In the genomic region with DNA sequence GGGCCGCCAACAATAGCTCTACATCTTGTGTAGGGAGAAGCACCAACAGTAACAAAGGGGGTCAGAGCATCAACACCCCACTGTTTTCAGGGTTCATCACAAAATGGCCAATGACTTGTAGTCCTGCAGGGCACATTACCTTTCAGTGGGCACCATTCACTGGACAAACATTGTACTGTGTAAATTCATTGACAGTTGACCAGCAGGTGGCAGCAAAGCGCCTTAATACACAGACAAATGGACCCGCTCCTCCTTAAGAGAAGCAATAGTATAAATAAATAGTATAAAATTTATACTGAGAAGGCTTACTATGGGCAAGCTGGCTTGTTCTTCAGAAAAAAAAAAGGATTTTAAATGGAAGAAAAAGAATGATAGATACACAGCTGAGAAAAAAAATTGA, we compare ENCODE assay signal across 9 mouse cellular contexts. TPM values are rescaled to one million over a fixed set of nuclear protein-coding genes. Genes with fewer than 3 reads are reported as not detected.
DNase-seq lines count a peak whose midpoint lies in the region; ATAC-seq and TF ChIP-seq lines count a peak whose summit lies in the region.
"Had no signal": no experiment of that assay in that cellular context is flagged by ENCODE, and none has a peak within 500 bp of the region (broad histone marks: within the 10 kb centered on the region; RNA-seq: fewer than 3 reads in every experiment).

No protein-coding gene starts in this region.

- no peak overlapping the region for H3K27ac ChIP-seq in forebrain, postnatal 0 days (ENCODE audit: low read depth, low read length)
- H3K27ac ChIP-seq in forebrain, embryonic 15.5 days (replicated peaks) = no peak overlapping the region
- no peak overlapping the region for H3K27ac ChIP-seq in liver, postnatal 0 days (ENCODE audit: low read depth)
- H3K27ac ChIP-seq: hindbrain, embryonic 15.5 days had no signal

- no peaks in the 10 kb centered on the region for H3K9me3 ChIP-seq in forebrain, postnatal 0 days (ENCODE audit: low read length)
- no peaks in the 10 kb centered on the region for H3K9me3 ChIP-seq in forebrain, embryonic 15.5 days
- no peaks in the 10 kb centered on the region; the same call in 1 of the 2 replicates for H3K9me3 ChIP-seq in liver, postnatal 0 days (ENCODE audit: low read length)

- TF ChIP-seq EP300 in liver, postnatal 0 days (IDR thresholded peaks at IDR 0.05; ENCODE audit: low read depth) = no peak

- ATAC-seq in forebrain, postnatal 0 days = no peak
- ATAC-seq in forebrain, embryonic 15.5 days (replicated peaks) = no peak
- ATAC-seq in granulocyte monocyte progenitor cell, adult 5-6 weeks (replicated peaks; ENCODE audit: poor library complexity, severe bottlenecking) = peak; percentile 65
- ATAC-seq in liver, postnatal 0 days = no peak

- peak; percentile 61 for TF ChIP-seq CTCF in forebrain, postnatal 0 days (IDR thresholded peaks at IDR 0.05; ENCODE audit: low read depth)
- TF ChIP-seq CTCF in liver, postnatal 0 days (IDR thresholded peaks at IDR 0.05; ENCODE audit: low read depth) = peak; percentile 77

- no peak overlapping the region for H3K9ac ChIP-seq in forebrain, postnatal 0 days
- no peak overlapping the region for H3K9ac ChIP-seq in forebrain, embryonic 15.5 days (replicated peaks)
- no peak overlapping the region for H3K9ac ChIP-seq in liver, postnatal 0 days (replicated peaks)
- H3K9ac ChIP-seq: hindbrain, embryonic 15.5 days had no signal

- H3K4me3 ChIP-seq in forebrain, postnatal 0 days (ENCODE audit: low read depth, low read length) = no peak overlapping the region
- H3K4me3 ChIP-seq in forebrain, embryonic 15.5 days = no peak overlapping the region
- no peak overlapping the region for H3K4me3 ChIP-seq in liver, postnatal 0 days (ENCODE audit: low read depth, low read length)
- H3K4me3 ChIP-seq: hindbrain, embryonic 15.5 days had no signal

- H3K4me1 ChIP-seq in forebrain, postnatal 0 days (ENCODE audit: insufficient read depth) = no peaks in the 10 kb centered on the region
- no peaks in the 10 kb centered on the region for H3K4me1 ChIP-seq in forebrain, embryonic 15.5 days
- H3K4me1 ChIP-seq in liver, postnatal 0 days (ENCODE audit: insufficient read depth) = no peaks in the 10 kb centered on the region
- H3K4me1 ChIP-seq: hindbrain, embryonic 15.5 days had no signal

- peak; percentile 65 for DNase-seq in forebrain, postnatal 0 days
- DNase-seq in ovary, postnatal 14 days (ENCODE audit: low spot score) = peak; percentile 46
- DNase-seq in ovary, adult 18-20 months (ENCODE audit: low spot score) = no peak
- peak; percentile 77 for DNase-seq in c-Kit-positive CD71-negative TER-119-negative erythroid progenitor cells, embryonic 14.5 days (ENCODE audit: low read depth)
- peak; percentile 81 for DNase-seq in liver, postnatal 0 days
- peak; percentile 18 to 75 for DNase-seq in spleen, adult 18-20 months

- WGBS in forebrain, postnatal 0 days = 44% methylated on average over 3 of the region's 3 CpGs
- WGBS in forebrain, embryonic 15.5 days = 47% methylated on average over 3 of the region's 3 CpGs
- 47% methylated on average over 3 of the region's 3 CpGs for WGBS in liver, postnatal 0 days (ENCODE audit: insufficient replicate concordance)

- no peaks in the 10 kb centered on the region for H3K36me3 ChIP-seq in forebrain, postnatal 0 days (ENCODE audit: insufficient read depth)
- no peaks in the 10 kb centered on the region for H3K36me3 ChIP-seq in forebrain, embryonic 15.5 days
- H3K36me3 ChIP-seq in liver, postnatal 0 days (replicated peaks; ENCODE audit: insufficient read depth, low read length) = no peaks in the 10 kb centered on the region
- H3K36me3 ChIP-seq: hindbrain, embryonic 15.5 days had no signal

- H3K4me2 ChIP-seq in forebrain, postnatal 0 days (ENCODE audit: low read depth) = no peak overlapping the region
- H3K4me2 ChIP-seq in forebrain, embryonic 15.5 days (replicated peaks) = no peak overlapping the region
- no peak overlapping the region for H3K4me2 ChIP-seq in liver, postnatal 0 days (ENCODE audit: low read depth, low read length)
- H3K4me2 ChIP-seq: hindbrain, embryonic 15.5 days had no signal

- no peaks in the 10 kb centered on the region for H3K27me3 ChIP-seq in forebrain, postnatal 0 days (ENCODE audit: insufficient read depth, low read length)
- no peaks in the 10 kb centered on the region for H3K27me3 ChIP-seq in forebrain, embryonic 15.5 days
- no peaks in the 10 kb centered on the region for H3K27me3 ChIP-seq in liver, postnatal 0 days (ENCODE audit: insufficient read depth, low read length)
- H3K27me3 ChIP-seq: hindbrain, embryonic 15.5 days had no signal

RNA-seq across cellular contexts. Expression of a gene that starts 8.3 kb away (rescaled TPM):
- total RNA-seq in forebrain, postnatal 0 days (2014; rRNA removed) = 32.4 and 45.8 TPM in 2 replicates
- polyA plus RNA-seq in forebrain, postnatal 0 days (2015; fragmentation: Nextera tagmentation; extraction: Ambion mirVana) = 23.5 and 26.8 TPM in 2 replicates
- 28.1 and 28.8 TPM in 2 replicates for polyA plus RNA-seq in forebrain, embryonic 15.5 days (2015; fragmentation: Nextera tagmentation; extraction: Ambion mirVana)
- 59.4 and 61.0 TPM in 2 replicates for total RNA-seq in granulocyte monocyte progenitor cell, adult 5-6 weeks (2014; fragmentation: Nextera tagmentation)
- 14.2 and 15.8 TPM in 2 replicates for total RNA-seq in granulocyte monocyte progenitor cell, adult 5-6 weeks (2017)
- polyA plus RNA-seq in liver, postnatal 0 days (2015; fragmentation: Nextera tagmentation; extraction: Ambion mirVana) = 6.3 and 6.4 TPM in 2 replicates

RNA-seq across cellular contexts. Expression of a gene that starts 35.7 kb away (rescaled TPM):
- total RNA-seq in forebrain, postnatal 0 days (2014; rRNA removed) = 25.5 and 27.7 TPM in 2 replicates
- 13.3 and 16.3 TPM in 2 replicates for polyA plus RNA-seq in forebrain, postnatal 0 days (2015; fragmentation: Nextera tagmentation; extraction: Ambion mirVana)
- polyA plus RNA-seq in forebrain, embryonic 15.5 days (2015; fragmentation: Nextera tagmentation; extraction: Ambion mirVana) = 21.6 and 22.5 TPM in 2 replicates
- 4.1 and 5.6 TPM in 2 replicates for total RNA-seq in granulocyte monocyte progenitor cell, adult 5-6 weeks (2014; fragmentation: Nextera tagmentation)
- total RNA-seq in granulocyte monocyte progenitor cell, adult 5-6 weeks (2017) = 3.6 and 4.4 TPM in 2 replicates
- polyA plus RNA-seq in liver, postnatal 0 days (2015; fragmentation: Nextera tagmentation; extraction: Ambion mirVana) = 7.5 and 8.2 TPM in 2 replicates

RNA-seq across cellular contexts. Expression of a gene that starts 36.0 kb away (rescaled TPM):
- total RNA-seq in forebrain, postnatal 0 days (2014; rRNA removed) = 131 and 137 TPM in 2 replicates
- 78.5 and 85.3 TPM in 2 replicates for polyA plus RNA-seq in forebrain, postnatal 0 days (2015; fragmentation: Nextera tagmentation; extraction: Ambion mirVana)
- polyA plus RNA-seq in forebrain, embryonic 15.5 days (2015; fragmentation: Nextera tagmentation; extraction: Ambion mirVana) = 51.6 and 53.7 TPM in 2 replicates
- not detected in 2 replicates for total RNA-seq in granulocyte monocyte progenitor cell, adult 5-6 weeks (2014; fragmentation: Nextera tagmentation)
- total RNA-seq in granulocyte monocyte progenitor cell, adult 5-6 weeks (2017) = not detected in 2 replicates
- polyA plus RNA-seq in liver, postnatal 0 days (2015; fragmentation: Nextera tagmentation; extraction: Ambion mirVana) = 0.22 and 0.25 TPM in 2 replicates

Comparison
In these comparisons a context has a peak if more than half of its experiments do, and no peak if none do; other contexts are left out.
1. RNA of a gene that starts 36.0 kb away (polyA plus RNA-seq): 78.5 to 85.3 TPM in forebrain, postnatal 0 days and 51.6 to 53.7 TPM in forebrain, embryonic 15.5 days; 0.22 to 0.25 TPM in liver, postnatal 0 days; every median in the first group is over 10 times any median in the second.